ENCODE assay signal across 8 mouse cellular contexts in the genomic region with DNA sequence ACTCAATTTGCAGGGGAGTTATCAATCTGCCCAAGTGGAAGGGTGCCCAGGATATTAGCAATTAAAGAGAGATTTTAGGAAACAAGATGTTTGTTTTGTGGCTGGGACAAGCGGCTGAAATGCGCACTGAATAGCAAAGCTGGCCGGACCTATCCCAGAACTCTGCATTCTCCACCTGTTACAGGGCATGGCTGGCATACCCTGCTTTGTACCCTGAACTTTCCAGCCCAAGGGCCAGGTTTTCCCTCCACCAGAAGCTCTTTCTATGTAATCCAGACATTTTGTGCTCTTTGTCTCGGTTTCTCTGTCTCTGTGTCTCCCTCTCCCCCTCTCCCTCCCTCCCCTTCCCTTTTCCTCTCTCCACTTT. TPM values are rescaled to one million over a fixed set of nuclear protein-coding genes. Genes with fewer than 3 reads are reported as not detected.
A peak's percentile ranks its signal among the peaks of the same experiment; 100 is the strongest.
DNase-seq lines count a peak whose midpoint lies in the region; ATAC-seq and TF ChIP-seq lines count a peak whose summit lies in the region.

No protein-coding gene starts in this region.

- no peak for TF ChIP-seq RAD21 in MEL (IDR thresholded peaks at IDR 0.05; ENCODE audit: low read depth, low read length)

- DNase-seq in heart, adult 9 months (ENCODE audit: low spot score in 2 of 2) = no peak
- no peak for DNase-seq in MEL (ENCODE audit: low read depth, low spot score)
- DNase-seq in hindbrain, embryonic 11.5 days (ENCODE audit: low spot score) = no peak
- no peak for DNase-seq in urinary bladder, postnatal 36 days (ENCODE audit: low spot score in 2 of 2)
- DNase-seq in frontal cortex, postnatal 10 days (ENCODE audit: low spot score in 2 of 2) = no peak
- no peak for DNase-seq in layer of hippocampus, adult 8-10 months (ENCODE audit: low spot score in 2 of 2)

- no peak for TF ChIP-seq CTCF in MEL (IDR thresholded peaks at IDR 0.05 in 2 of 3, conservative IDR thresholded peaks at IDR 0.05 in 1 of 3; ENCODE audit: control insufficient read depth in 1 of 3, insufficient read depth in 1 of 3, low read depth in 2 of 3, low read length in 3 of 3, poor library complexity in 1 of 3, severe bottlenecking in 1 of 3)

- WGBS in heart, embryonic 14.5 days = 5% methylated on average over 4 of the region's 4 CpGs
- 9% methylated on average over 4 of the region's 4 CpGs for WGBS in hindbrain, embryonic 11.5 days

- no peaks in the 10 kb centered on the region for H3K36me3 ChIP-seq in heart, embryonic 14.5 days (ENCODE audit: control insufficient read depth, insufficient read depth, low read length)
- 0 out of 4 replicates have a peak, but pooled peaks cover 0 to 2% of the 10 kb centered on the region in 2 experiments for H3K36me3 ChIP-seq in MEL (ENCODE audit: control insufficient read depth in 1 of 2, insufficient read depth in 2 of 2, low read length in 2 of 2)
- H3K36me3 ChIP-seq in hindbrain, embryonic 11.5 days (ENCODE audit: control insufficient read depth, insufficient read depth, low read length) = no peaks in the 10 kb centered on the region

- H3K9me3 ChIP-seq in heart, embryonic 14.5 days (ENCODE audit: control insufficient read depth, low read length) = no peaks in the 10 kb centered on the region
- no peaks in the 10 kb centered on the region for H3K9me3 ChIP-seq in MEL (replicated peaks; ENCODE audit: insufficient read depth, low read length)
- H3K9me3 ChIP-seq in hindbrain, embryonic 11.5 days (ENCODE audit: control insufficient read depth, low read length) = no peaks in the 10 kb centered on the region

- 0 out of 4 replicates have a peak, but pooled peaks of 1 of the 2 experiments have one; percentile 9 for TF ChIP-seq POLR2A in MEL (IDR thresholded peaks at IDR 0.05; ENCODE audit: control insufficient read depth in 1 of 2, insufficient read depth in 1 of 2, low read depth in 1 of 2, low read length in 2 of 2, poor library complexity in 1 of 2)

- no peaks in the 10 kb centered on the region for H3K27me3 ChIP-seq in heart, embryonic 14.5 days (ENCODE audit: control insufficient read depth, insufficient read depth, low read length)
- H3K27me3 ChIP-seq in MEL (ENCODE audit: control insufficient read depth in 1 of 2, insufficient read depth in 2 of 2, low read length in 2 of 2) = no peaks in the 10 kb centered on the region
- no peaks in the 10 kb centered on the region for H3K27me3 ChIP-seq in hindbrain, embryonic 11.5 days (ENCODE audit: control insufficient read depth, insufficient read depth, low read length)

- no peaks in the 10 kb centered on the region; the same call in 1 of the 2 replicates for H3K79me2 ChIP-seq in MEL (ENCODE audit: control insufficient read depth, insufficient read depth, low read length, poor library complexity)

- H3K27ac ChIP-seq in heart, embryonic 14.5 days (replicated peaks in 1 of 2; ENCODE audit: control insufficient read depth in 1 of 2, insufficient read depth in 1 of 2, low read depth in 2 of 2, low read length in 2 of 2) = peak overlapping the region in 1 of 2 experiments; percentile 10; a peak in 1 of 4 replicates
- peak overlapping the region; percentile 75 for H3K27ac ChIP-seq in MEL (ENCODE audit: control insufficient read depth, low read depth, low read length)
- peak overlapping the region; percentile 30; the same call in 1 of the 2 replicates for H3K27ac ChIP-seq in hindbrain, embryonic 11.5 days (ENCODE audit: low read depth, low read length)

- ATAC-seq in heart, embryonic 14.5 days (ENCODE audit: insufficient number of reproducible peaks, insufficient read depth, low FRiP score, low read depth) = peak; percentile 32; the same call in 1 of the 2 replicates
- peak; percentile 46; the same call in 1 of the 2 replicates for ATAC-seq in hindbrain, embryonic 11.5 days (ENCODE audit: low FRiP score)
- ATAC-seq in megakaryocyte-erythroid progenitor cell, adult 5-6 weeks (replicated peaks; ENCODE audit: low FRiP score, low TSS enrichment, poor library complexity, severe bottlenecking) = peak; percentile 40

- H3K4me1 ChIP-seq in heart, embryonic 14.5 days (ENCODE audit: control insufficient read depth in 2 of 2, insufficient read depth in 2 of 2, low read length in 2 of 2) = peaks cover 3 to 6% of the 10 kb centered on the region in 2 experiments; a peak in 3 of 4 replicates
- peaks cover 1 to 5% of the 10 kb centered on the region in 2 experiments; a peak in 1 of 4 replicates for H3K4me1 ChIP-seq in MEL (ENCODE audit: control insufficient read depth in 1 of 2, insufficient read depth in 2 of 2, low read length in 2 of 2)
- H3K4me1 ChIP-seq in hindbrain, embryonic 11.5 days (replicated peaks; ENCODE audit: control insufficient read depth, insufficient read depth, low read length) = no peaks in the 10 kb centered on the region; the same call in 1 of the 2 replicates

- no peak for TF ChIP-seq EP300 in MEL (IDR thresholded peaks at IDR 0.05; ENCODE audit: low read depth in 1 of 2, low read length in 2 of 2)

- peak overlapping the region; percentile 64 for H3K9ac ChIP-seq in heart, embryonic 14.5 days (ENCODE audit: low read length)
- H3K9ac ChIP-seq in MEL (ENCODE audit: control insufficient read depth, low read depth, low read length, poor library complexity, severe bottlenecking) = peak overlapping the region; percentile 75
- peak overlapping the region; percentile 62 for H3K9ac ChIP-seq in hindbrain, embryonic 11.5 days (ENCODE audit: low read depth, low read length)

- peak overlapping the region; percentile 69 for H3K4me2 ChIP-seq in heart, embryonic 14.5 days (ENCODE audit: low read length)
- peak overlapping the region; percentile 55 for H3K4me2 ChIP-seq in hindbrain, embryonic 11.5 days (replicated peaks; ENCODE audit: low read depth, low read length)

- H3K4me3 ChIP-seq in heart, embryonic 14.5 days (ENCODE audit: control insufficient read depth in 1 of 2, insufficient read depth in 1 of 2, low read depth in 1 of 2, low read length in 2 of 2) = peak overlapping the region; percentile 54 to 70
- H3K4me3 ChIP-seq in MEL (ENCODE audit: control insufficient read depth in 1 of 2, insufficient read depth in 1 of 2, low read depth in 2 of 2, low read length in 2 of 2) = peak overlapping the region; percentile 68 to 82
- H3K4me3 ChIP-seq in hindbrain, embryonic 11.5 days (ENCODE audit: low read depth, low read length) = peak overlapping the region; percentile 46

RNA-seq across cellular contexts. Expression of gene Gm35315, which starts 0.6 kb away (rescaled TPM):
- polyA plus RNA-seq in heart, embryonic 14.5 days (2014; fragmentation: Nextera tagmentation; extraction: Ambion mirVana) = 0.11 and 0.16 TPM in 2 replicates
- 1.8 and 2.2 TPM in 2 replicates for total RNA-seq in MEL (2012; rRNA removed)
- polyA plus RNA-seq in MEL (2012; ENCODE audit: insufficient read depth in 1 of 2, insufficient read length in 2 of 2, low read depth in 1 of 2, low replicate concordance in 2 of 2, missing spikeins in 1 of 2) = 10 to 100 TPM in 1 of 2 experiments, 1 to 10 TPM in 1; 2.2 to 70.9 TPM
- polyA plus RNA-seq in hindbrain, embryonic 11.5 days (2014; fragmentation: Nextera tagmentation; extraction: Ambion mirVana) = 0.80 and 1.0 TPM in 2 replicates
- 3.3 and 5.4 TPM in 2 replicates for total RNA-seq in megakaryocyte-erythroid progenitor cell, adult 5-6 weeks (2014; fragmentation: Nextera tagmentation)
- total RNA-seq in megakaryocyte-erythroid progenitor cell, adult 5-6 weeks (2017) = 1.4 and 4.0 TPM in 2 replicates
- total RNA-seq in layer of hippocampus, adult 8-10 months (2022) = 1 to 10 TPM in 1 of 4 experiments, under 1 TPM in 3; 0.35 to 1.0 (median 0.68) TPM

RNA-seq across cellular contexts. Expression of gene Plcxd1, which starts 4.9 kb away (rescaled TPM):
- 0.23 and 0.30 TPM in 2 replicates for polyA plus RNA-seq in heart, embryonic 14.5 days (2014; fragmentation: Nextera tagmentation; extraction: Ambion mirVana)
- total RNA-seq in MEL (2012; rRNA removed) = 0.46 and 0.77 TPM in 2 replicates
- 1 to 10 TPM in 1 of 2 experiments, not detected in 1; 2.5 TPM for polyA plus RNA-seq in MEL (2012; ENCODE audit: insufficient read depth in 1 of 2, insufficient read length in 2 of 2, low read depth in 1 of 2, low replicate concordance in 2 of 2, missing spikeins in 1 of 2)
- polyA plus RNA-seq in hindbrain, embryonic 11.5 days (2014; fragmentation: Nextera tagmentation; extraction: Ambion mirVana) = 0.64 and 0.76 TPM in 2 replicates
- not detected in 2 replicates for total RNA-seq in megakaryocyte-erythroid progenitor cell, adult 5-6 weeks (2014; fragmentation: Nextera tagmentation)
- total RNA-seq in megakaryocyte-erythroid progenitor cell, adult 5-6 weeks (2017) = 0.50 TPM in 1 of 2 replicates, not detected in the other
- total RNA-seq in layer of hippocampus, adult 8-10 months (2022) = 1 to 10 TPM; 4.7 to 7.2 (median 5.7) TPM

RNA-seq across cellular contexts. Expression of gene Gtpbp6, which starts 13.2 kb away (rescaled TPM):
- polyA plus RNA-seq in heart, embryonic 14.5 days (2014; fragmentation: Nextera tagmentation; extraction: Ambion mirVana) = 15.9 and 22.0 TPM in 2 replicates
- 39.7 and 50.2 TPM in 2 replicates for total RNA-seq in MEL (2012; rRNA removed)
- polyA plus RNA-seq in MEL (2012; ENCODE audit: insufficient read depth in 1 of 2, insufficient read length in 2 of 2, low read depth in 1 of 2, low replicate concordance in 2 of 2, missing spikeins in 1 of 2) = 10 to 100 TPM in 1 of 2 experiments, not detected in 1; 59.1 TPM
- polyA plus RNA-seq in hindbrain, embryonic 11.5 days (2014; fragmentation: Nextera tagmentation; extraction: Ambion mirVana) = 26.6 and 29.5 TPM in 2 replicates
- 27.2 and 35.0 TPM in 2 replicates for total RNA-seq in megakaryocyte-erythroid progenitor cell, adult 5-6 weeks (2014; fragmentation: Nextera tagmentation)
- 14.5 and 32.6 TPM in 2 replicates for total RNA-seq in megakaryocyte-erythroid progenitor cell, adult 5-6 weeks (2017)
- total RNA-seq in layer of hippocampus, adult 8-10 months (2022) = 10 to 100 TPM; 83.8 to 92.2 (median 89.3) TPM

RNA-seq across cellular contexts. Expression of gene Zfp605, which starts 15.1 kb away (rescaled TPM):
- polyA plus RNA-seq in heart, embryonic 14.5 days (2014; fragmentation: Nextera tagmentation; extraction: Ambion mirVana) = 2.4 and 2.7 TPM in 2 replicates
- 4.0 and 5.2 TPM in 2 replicates for total RNA-seq in MEL (2012; rRNA removed)
- polyA plus RNA-seq in MEL (2012; ENCODE audit: insufficient read depth in 1 of 2, insufficient read length in 2 of 2, low read depth in 1 of 2, low replicate concordance in 2 of 2, missing spikeins in 1 of 2) = 1 to 10 TPM in 1 of 2 experiments, not detected in 1; 4.7 TPM
- polyA plus RNA-seq in hindbrain, embryonic 11.5 days (2014; fragmentation: Nextera tagmentation; extraction: Ambion mirVana) = 8.6 and 10.7 TPM in 2 replicates
- total RNA-seq in megakaryocyte-erythroid progenitor cell, adult 5-6 weeks (2014; fragmentation: Nextera tagmentation) = 4.1 and 10.3 TPM in 2 replicates
- total RNA-seq in megakaryocyte-erythroid progenitor cell, adult 5-6 weeks (2017) = 8.2 and 8.9 TPM in 2 replicates
- total RNA-seq in layer of hippocampus, adult 8-10 months (2022) = 10 to 100 TPM; 14.4 to 18.4 (median 16.9) TPM

RNA-seq across cellular contexts. Expression of gene Gm17655, which starts 22.5 kb away (rescaled TPM):
- 1.3 and 3.9 TPM in 2 replicates for polyA plus RNA-seq in heart, embryonic 14.5 days (2014; fragmentation: Nextera tagmentation; extraction: Ambion mirVana)
- total RNA-seq in MEL (2012; rRNA removed) = 2.9 and 3.1 TPM in 2 replicates
- polyA plus RNA-seq in MEL (2012; ENCODE audit: insufficient read depth in 1 of 2, insufficient read length in 2 of 2, low read depth in 1 of 2, low replicate concordance in 2 of 2, missing spikeins in 1 of 2) = 100 to 1,000 TPM in 1 of 2 experiments, 1 to 10 TPM in 1; 2.2 to 259 TPM
- polyA plus RNA-seq in hindbrain, embryonic 11.5 days (2014; fragmentation: Nextera tagmentation; extraction: Ambion mirVana) = 5.5 and 6.4 TPM in 2 replicates
- total RNA-seq in megakaryocyte-erythroid progenitor cell, adult 5-6 weeks (2014; fragmentation: Nextera tagmentation) = 4.5 and 12.5 TPM in 2 replicates
- 4.1 and 7.3 TPM in 2 replicates for total RNA-seq in megakaryocyte-erythroid progenitor cell, adult 5-6 weeks (2017)
- total RNA-seq in layer of hippocampus, adult 8-10 months (2022) = 10 to 100 TPM in 2 of 4 experiments, 1 to 10 TPM in 2; 4.8 to 15.5 (median 11.4) TPM
